Mouse (Mus musculus) hindbrain, embryonic 10.5 days (tissue): ENCODE measurements around the gene Timm13. TPM values are rescaled to one million over a fixed set of nuclear protein-coding genes. Genes with fewer than 3 reads are reported as not detected.

Source experiments
- DNase-seq: peaks from one replicate; pipeline ENCODE4 v3.0.0-alpha.2; 2017; ENCODE audit warnings: low spot score
- H3K27ac ChIP-seq: fragments of 300-500 bp; sonication (generic); 2 replicates; pipeline ENCODE4 v1.5.1; 2016; ENCODE audit warnings: mild to moderate bottlenecking, moderate library complexity
- H3K27me3 ChIP-seq: fragments of 300-500 bp; sonication (generic); 2 replicates; pipeline ENCODE4 v1.6.1; 2016; ENCODE audit warnings: mild to moderate bottlenecking; ENCODE audit not compliant: poor library complexity, insufficient read depth, severe bottlenecking
- H3K36me3 ChIP-seq: fragments of 300-500 bp; sonication (generic); 2 replicates; pipeline ENCODE4 v1.6.1; 2016; ENCODE audit warnings: mild to moderate bottlenecking, moderate library complexity
- H3K4me1 ChIP-seq: fragments of 300-500 bp; sonication (generic); replicated peaks from 2 replicates; pipeline ENCODE4 v1.6.1; 2016; ENCODE audit warnings: mild to moderate bottlenecking
- H3K4me3 ChIP-seq: fragments of 300-500 bp; sonication (generic); 2 replicates; pipeline ENCODE4 v1.5.1; 2016; ENCODE audit warnings: mild to moderate bottlenecking, moderate library complexity
- H3K9me3 ChIP-seq: fragments of 300-500 bp; sonication (generic); 2 replicates; pipeline ENCODE4 v1.6.1; 2016; ENCODE audit warnings: mild to moderate bottlenecking, moderate library complexity
- WGBS: fragments of 180-500 bp; shearing (Covaris S2); methylation state at CpG from one replicate; pipeline ENCODE4 v1.1.7; 2016; 5-methylcytosine and 5-hydroxymethylcytosine counted together
- polyA plus RNA-seq: library from polyadenylated mRNA; unstranded; fragments of >200 nt; fragmentation: Nextera tagmentation; extraction: Ambion mirVana; gene quantifications from 2 replicates; pipeline ENCODE4 v1.2.1, GENCODE M21; 2016

Gene Timm13
- polyA plus RNA-seq: 374 and 391 TPM in 2 replicates

GRCm38 (mm10) chr10:80900318-80901247 is at the start of gene Timm13:
Gene Timm13 (minus strand): TSS chr10:80900969.
- H3K27ac ChIP-seq: peak within 1 kb of the TSS; percentile 90
- peak within 1 kb of the TSS; percentile 84 for H3K4me3 ChIP-seq
- peaks cover 63% of the 10 kb centered on the region for H3K36me3 ChIP-seq
- DNase-seq: peak; percentile 99
- no peaks in the 10 kb centered on the region for H3K9me3 ChIP-seq
- peaks cover 9% of the 10 kb centered on the region; the same call in 1 of the 2 replicates for H3K27me3 ChIP-seq
- peaks cover 39% of the 10 kb centered on the region for H3K4me1 ChIP-seq
- WGBS: under 1% methylated on average over 72 of the region's 72 CpGs

GRCm38 (mm10) chr10:80950314-80950713 is 49.5 kb upstream of the Timm13 start:
- peaks cover 49% of the 10 kb centered on the region for H3K4me1 ChIP-seq
- H3K27me3 ChIP-seq: peaks cover 5% of the 10 kb centered on the region; the same call in 1 of the 2 replicates
- DNase-seq: no peak
- 35% methylated on average over 5 of the region's 5 CpGs for WGBS
- no peak overlapping the region for H3K4me3 ChIP-seq
- H3K9me3 ChIP-seq: no peaks in the 10 kb centered on the region
- H3K36me3 ChIP-seq: no peaks in the 10 kb centered on the region
- no peak overlapping the region for H3K27ac ChIP-seq

- no peak for DNase-seq
- 73% methylated on average over 3 of the region's 3 CpGs for WGBS
These were observed 48.3 kb upstream of the Timm13 start for GRCm38 (mm10) chr10:80949081-80949480.

GRCm38 (mm10) chr10:80948570-80948969 is 47.8 kb upstream of the Timm13 start:
- peaks cover 5% of the 10 kb centered on the region; the same call in 1 of the 2 replicates for H3K27me3 ChIP-seq
- H3K9me3 ChIP-seq: no peaks in the 10 kb centered on the region
- H3K4me3 ChIP-seq: no peak overlapping the region
- DNase-seq: no peak
- WGBS: 40% methylated on average over 6 of the region's 6 CpGs
- H3K27ac ChIP-seq: peak overlapping the region; percentile 25; the same call in 1 of the 2 replicates
- no peaks in the 10 kb centered on the region for H3K36me3 ChIP-seq
- H3K4me1 ChIP-seq: peaks cover 39% of the 10 kb centered on the region

More at GRCm38 (mm10) chr10:80949081-80949480, 48.3 kb upstream of the Timm13 start:
- H3K9me3 ChIP-seq: no peaks in the 10 kb centered on the region
- H3K4me1 ChIP-seq: peaks cover 39% of the 10 kb centered on the region
- H3K36me3 ChIP-seq: no peaks in the 10 kb centered on the region
- no peak overlapping the region for H3K4me3 ChIP-seq
- H3K27me3 ChIP-seq: peaks cover 5% of the 10 kb centered on the region; the same call in 1 of the 2 replicates
- peak overlapping the region; percentile 25; the same call in 1 of the 2 replicates for H3K27ac ChIP-seq

GRCm38 (mm10) chr10:80947802-80948201 is 47.0 kb upstream of the Timm13 start:
- Histone ChIP-seq H3K27ac (no peak overlapping the region), H3K9me3 (no peaks in the 10 kb centered on the region), H3K36me3 (no peaks in the 10 kb centered on the region), H3K4me1 (peaks cover 41% of the 10 kb centered on the region), H3K4me3 (no peak overlapping the region), H3K27me3 (peaks cover 5% of the 10 kb centered on the region; the same call in 1 of the 2 replicates)
- 71% methylated on average over 2 of the region's 2 CpGs for WGBS
- no peak for DNase-seq

GRCm38 (mm10) chr10:80946684-80947437 is 46.1 kb upstream of the Timm13 start:
- 60% methylated on average over 14 of the region's 14 CpGs for WGBS
- H3K9me3 ChIP-seq: no peaks in the 10 kb centered on the region
- peaks cover 8% of the 10 kb centered on the region; the same call in 1 of the 2 replicates for H3K27me3 ChIP-seq
- H3K4me3 ChIP-seq: no peak overlapping the region
- H3K36me3 ChIP-seq: no peaks in the 10 kb centered on the region
- H3K4me1 ChIP-seq: peaks cover 42% of the 10 kb centered on the region
- peak; percentile 28 for DNase-seq
- H3K27ac ChIP-seq: no peak overlapping the region

- H3K4me1 ChIP-seq: peaks cover 48% of the 10 kb centered on the region
- H3K27ac ChIP-seq: no peak overlapping the region
- H3K9me3 ChIP-seq: no peaks in the 10 kb centered on the region
- WGBS: 87% methylated on average over 5 of the region's 5 CpGs
- no peak overlapping the region for H3K4me3 ChIP-seq
- H3K36me3 ChIP-seq: no peaks in the 10 kb centered on the region
- H3K27me3 ChIP-seq: peaks cover 24% of the 10 kb centered on the region
- no peak for DNase-seq
These were observed 43.5 kb upstream of the Timm13 start for GRCm38 (mm10) chr10:80944231-80944630.

- no peak for DNase-seq
- H3K4me3 ChIP-seq: no peak overlapping the region
- 87% methylated on average over 9 of the region's 9 CpGs for WGBS
- no peaks in the 10 kb centered on the region for H3K9me3 ChIP-seq
- H3K36me3 ChIP-seq: no peaks in the 10 kb centered on the region
- no peak overlapping the region for H3K27ac ChIP-seq
- peaks cover 48% of the 10 kb centered on the region for H3K4me1 ChIP-seq
- peaks cover 30% of the 10 kb centered on the region for H3K27me3 ChIP-seq
These were observed 42.9 kb upstream of the Timm13 start for GRCm38 (mm10) chr10:80943701-80944100.

- H3K27me3 ChIP-seq: peaks cover 38% of the 10 kb centered on the region
- peaks cover 48% of the 10 kb centered on the region for H3K4me1 ChIP-seq
- H3K36me3 ChIP-seq: no peaks in the 10 kb centered on the region
- H3K27ac ChIP-seq: peak overlapping the region; percentile 50; the same call in 1 of the 2 replicates
- H3K9me3 ChIP-seq: no peaks in the 10 kb centered on the region
- H3K4me3 ChIP-seq: no peak overlapping the region
- no peak for DNase-seq
- 58% methylated on average over 8 of the region's 8 CpGs for WGBS
These were observed 42.1 kb upstream of the Timm13 start for GRCm38 (mm10) chr10:80942919-80943318.

- Histone ChIP-seq H3K4me1 (peaks cover 56% of the 10 kb centered on the region), H3K27ac (peak overlapping the region; percentile 80), H3K36me3 (no peaks in the 10 kb centered on the region), H3K9me3 (no peaks in the 10 kb centered on the region), H3K27me3 (peaks cover 57% of the 10 kb centered on the region), H3K4me3 (no peak overlapping the region)
- DNase-seq: no peak
- WGBS: 83% methylated on average over 2 of the region's 2 CpGs
These were observed 40.2 kb upstream of the Timm13 start for GRCm38 (mm10) chr10:80940988-80941347.

GRCm38 (mm10) chr10:80940320-80940987 is 39.7 kb upstream of the Timm13 start:
- WGBS: 60% methylated on average over 8 of the region's 8 CpGs
- no peak for DNase-seq
- H3K36me3 ChIP-seq: no peaks in the 10 kb centered on the region
- peak overlapping the region; percentile 80 for H3K27ac ChIP-seq
- no peaks in the 10 kb centered on the region for H3K9me3 ChIP-seq
- H3K4me3 ChIP-seq: peak overlapping the region; percentile 53
- peaks cover 62% of the 10 kb centered on the region for H3K4me1 ChIP-seq
- peaks cover 62% of the 10 kb centered on the region for H3K27me3 ChIP-seq

GRCm38 (mm10) chr10:80939671-80940070 is 38.9 kb upstream of the Timm13 start:
- Histone ChIP-seq H3K27me3 (peaks cover 70% of the 10 kb centered on the region), H3K4me1 (peaks cover 67% of the 10 kb centered on the region), H3K36me3 (no peaks in the 10 kb centered on the region), H3K27ac (peak overlapping the region; percentile 80), H3K4me3 (peak overlapping the region; percentile 53), H3K9me3 (no peaks in the 10 kb centered on the region)
- DNase-seq: peak; percentile 80
- WGBS: 7% methylated on average over 28 of the region's 28 CpGs
